Mouse (Mus musculus) urinary bladder, postnatal 14 days (tissue): Measurements from ENCODE around the gene Nrg4.

Experiments
- DNase-seq: peaks from one replicate; pipeline ENCODE4 v3.0.0; 2021; ENCODE audit warnings: low spot score

The Nrg4 gene

GRCm38 (mm10) chr9:55326515-55327233 lies at the start of gene Nrg4, which contains the start of gene Tmem266:
TSS of gene Nrg4 (minus strand) at chr9:55326844.
TSS of gene Tmem266 (plus strand) at chr9:55326913.
- peak; percentile 70 for DNase-seq

GRCm38 (mm10) chr9:55371908-55372307 lies 45.3 kb upstream of the Nrg4 start:
- DNase-seq = no peak

GRCm38 (mm10) chr9:55368011-55368410 lies 41.4 kb upstream of the Nrg4 start:
- no peak for DNase-seq

GRCm38 (mm10) chr9:55363707-55364106 lies 37.1 kb upstream of the Nrg4 start:
- no peak for DNase-seq

- DNase-seq = peak; percentile 44
Measured at GRCm38 (mm10) chr9:55361969-55362368, 35.3 kb upstream of the Nrg4 start.

- DNase-seq = no peak
Measured at GRCm38 (mm10) chr9:55360861-55361260, 34.2 kb upstream of the Nrg4 start.

GRCm38 (mm10) chr9:55360372-55360771 lies 33.7 kb upstream of the Nrg4 start:
- DNase-seq = no peak

GRCm38 (mm10) chr9:55357164-55357563 lies 30.5 kb upstream of the Nrg4 start:
- DNase-seq = no peak

GRCm38 (mm10) chr9:55355270-55355834 lies 28.7 kb upstream of the Nrg4 start:
- no peak for DNase-seq

GRCm38 (mm10) chr9:55354686-55355085 lies 28.0 kb upstream of the Nrg4 start:
- no peak for DNase-seq

- no peak for DNase-seq
Measured at GRCm38 (mm10) chr9:55348664-55349063, 22.0 kb upstream of the Nrg4 start.

- DNase-seq = no peak
Measured at GRCm38 (mm10) chr9:55345332-55345731, 18.7 kb upstream of the Nrg4 start.

GRCm38 (mm10) chr9:55344165-55344564 lies 17.5 kb upstream of the Nrg4 start:
- DNase-seq = no peak

- DNase-seq = peak; percentile 64
Measured at GRCm38 (mm10) chr9:55332949-55333348, 6.3 kb upstream of the Nrg4 start.

GRCm38 (mm10) chr9:55332476-55332875 lies 5.8 kb upstream of the Nrg4 start:
- no peak for DNase-seq

- DNase-seq = no peak
Measured at GRCm38 (mm10) chr9:55329401-55329800, 2.8 kb upstream of the Nrg4 start.

GRCm38 (mm10) chr9:55328151-55328918 lies 1.7 kb upstream of the Nrg4 start:
- no peak for DNase-seq

GRCm38 (mm10) chr9:55327234-55327615 lies 581 bp upstream of the Nrg4 start:
- DNase-seq = no peak

GRCm38 (mm10) chr9:55325564-55326514 lies 805 bp downstream of the Nrg4 start:
- no peak for DNase-seq

GRCm38 (mm10) chr9:55325061-55325460 lies 1.6 kb downstream of the Nrg4 start:
- DNase-seq = no peak

- DNase-seq = no peak
Measured at GRCm38 (mm10) chr9:55324516-55324915, 2.1 kb downstream of the Nrg4 start.

- DNase-seq = no peak
Measured at GRCm38 (mm10) chr9:55324085-55324484, 2.6 kb downstream of the Nrg4 start.
